Mouse (Mus musculus) urinary bladder, adult 2 months (tissue): ENCODE results near the gene Nfib. TPM values are rescaled to one million over a fixed set of nuclear protein-coding genes. Genes with fewer than 3 reads are reported as not detected.
"Not testable (repeated sequence)": the region's sequence is repeated elsewhere in the genome, so short reads cannot be mapped to it uniquely, and the experiment has no call there.

Experiments
- DNase-seq: peaks from one replicate; pipeline ENCODE4 v3.0.0; 2022; ENCODE audit warnings: low spot score
- polyA plus RNA-seq: library from polyadenylated mRNA; depleted of rRNA; stranded (reverse); fragments of >200 nt; gene quantifications from 2 replicates; pipeline ENCODE4 v1.2.3, GENCODE M21; 2012

Gene Nfib
- polyA plus RNA-seq, 1 experiment = 28.0 TPM

- no peak for DNase-seq
These were observed 402.6 kb downstream of the Nfib start for GRCm38 (mm10) chr4:82302901-82303300.

GRCm38 (mm10) chr4:82298606-82299005 is 406.9 kb downstream of the Nfib start:
- no peak for DNase-seq

DNA sequence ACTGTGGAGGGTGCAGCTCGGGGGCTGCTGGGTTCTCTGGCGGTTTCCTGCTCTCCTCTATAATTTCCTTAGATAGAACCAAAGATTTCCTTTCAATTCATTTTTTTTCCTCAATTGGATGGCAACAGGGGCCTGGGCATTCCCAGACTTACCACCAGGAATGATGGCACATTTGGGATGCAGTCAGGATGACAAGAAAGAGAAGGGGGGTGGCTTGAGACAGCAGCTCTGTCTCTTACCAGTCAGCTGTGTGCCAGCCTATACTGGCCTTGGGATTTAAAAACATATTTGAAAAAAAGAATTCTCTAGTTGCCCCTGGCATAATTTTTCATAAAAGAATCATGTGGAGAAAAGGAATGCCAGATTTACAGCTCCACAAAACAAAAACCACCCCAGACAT is 408.0 kb downstream of the Nfib start:
- no peak for DNase-seq

GRCm38 (mm10) chr4:82294066-82294465 is 411.5 kb downstream of the Nfib start:
- DNase-seq = no peak

- DNase-seq = no peak
These were observed 414.2 kb downstream of the Nfib start for GRCm38 (mm10) chr4:82291174-82291847.

DNA sequence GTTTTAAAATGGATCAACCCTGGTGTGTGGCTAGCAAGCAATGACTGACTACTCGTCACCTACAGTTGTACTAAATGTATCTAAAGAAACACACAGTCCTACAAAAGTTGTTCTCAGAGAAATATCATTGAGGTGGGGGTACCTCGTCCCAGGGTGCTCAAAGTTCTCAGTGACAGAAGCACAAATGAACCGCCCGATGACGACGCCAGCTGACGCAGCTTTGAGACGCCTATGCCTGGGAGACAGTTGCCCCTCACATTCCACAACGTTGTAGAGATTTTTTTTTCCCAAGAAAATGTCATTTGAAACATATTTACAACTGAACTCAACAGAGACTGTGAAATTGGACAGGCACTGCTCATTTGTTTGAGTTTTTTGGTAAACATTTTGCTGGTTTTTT is 414.9 kb downstream of the Nfib start:
- no peak for DNase-seq

GRCm38 (mm10) chr4:82289596-82289995 is 416.0 kb downstream of the Nfib start:
- no peak for DNase-seq

DNA sequence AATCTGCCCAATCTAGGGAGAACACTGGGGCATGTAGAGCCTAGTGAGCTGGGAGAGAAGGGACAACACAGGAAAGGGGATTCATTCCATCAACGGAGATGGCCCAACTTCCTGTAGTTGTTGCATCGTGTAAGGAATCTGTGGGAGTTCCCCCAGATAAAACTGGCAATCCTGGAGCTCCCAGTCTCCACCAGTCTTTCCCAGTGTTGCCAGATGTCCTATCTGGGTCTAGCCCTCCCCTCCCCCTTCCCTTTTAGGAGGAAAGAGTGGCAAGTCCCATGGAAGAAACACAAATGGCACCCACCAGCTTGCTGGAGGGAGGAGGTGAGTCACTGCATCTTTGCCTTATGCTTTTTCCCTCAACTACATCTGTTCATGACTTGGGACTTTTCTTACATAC is 417.4 kb downstream of the Nfib start:
- DNase-seq = no peak

DNA sequence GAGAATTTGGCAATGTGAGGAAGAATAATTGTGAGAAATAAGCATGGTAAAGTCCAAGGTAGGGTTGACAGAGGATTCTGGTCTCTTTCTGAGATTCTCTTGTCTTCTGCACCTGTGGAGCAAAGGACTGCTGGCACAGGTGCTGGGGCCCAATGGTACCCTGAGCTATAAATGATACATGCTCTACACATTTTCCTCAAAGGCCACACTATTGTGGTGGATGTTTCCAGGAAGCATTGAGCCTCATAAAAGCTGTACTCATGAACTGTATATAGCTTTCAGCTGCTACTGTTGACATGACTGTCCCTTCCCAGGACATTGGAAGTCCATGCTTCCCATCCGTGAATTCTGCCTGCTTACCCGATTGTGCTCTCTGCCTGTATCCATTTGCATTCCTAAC is 418.1 kb downstream of the Nfib start:
- DNase-seq = no peak

DNA sequence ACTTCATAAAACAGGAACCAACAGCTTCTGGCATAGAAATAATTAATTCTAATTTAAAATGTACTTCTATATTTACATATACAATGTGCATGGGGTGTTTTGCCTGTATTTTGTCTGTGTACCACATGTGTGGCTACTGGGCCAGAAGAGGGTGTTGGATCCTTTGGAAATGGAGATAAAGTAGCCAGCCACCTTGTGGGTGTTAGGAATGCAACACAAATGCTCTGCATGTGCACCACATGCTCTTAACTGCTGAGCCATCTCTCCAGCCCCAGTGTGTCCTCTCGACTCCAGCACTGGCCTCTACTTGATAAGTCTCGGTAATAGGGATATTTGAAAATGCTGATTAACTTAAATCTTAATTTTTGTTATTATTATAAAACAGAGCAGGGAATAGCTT is 418.6 kb downstream of the Nfib start:
- DNase-seq = no peak

GRCm38 (mm10) chr4:82283536-82283935 is 422.0 kb downstream of the Nfib start:
- DNase-seq = no peak

DNA sequence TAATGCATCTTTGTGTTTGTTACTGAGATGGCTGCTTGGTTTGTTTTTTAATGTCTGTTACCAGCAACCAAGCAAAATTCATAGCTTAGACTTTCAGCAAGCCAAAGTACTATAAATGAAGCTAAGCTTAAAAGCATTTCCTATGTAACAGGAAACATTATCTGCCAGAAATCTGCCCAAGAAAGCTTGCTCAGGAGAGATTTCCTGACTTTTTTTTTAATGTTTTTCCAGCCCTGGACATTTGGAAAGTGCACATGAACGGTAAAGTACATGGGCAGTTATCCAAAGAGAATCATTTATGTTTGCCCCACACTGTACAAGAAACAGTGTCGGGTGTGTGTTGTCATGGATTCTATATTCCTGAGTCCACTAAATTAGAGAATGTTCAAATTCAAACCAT is 429.6 kb downstream of the Nfib start:
- DNase-seq = no peak

GRCm38 (mm10) chr4:82273049-82273754 is 432.3 kb downstream of the Nfib start:
- no peak for DNase-seq

DNA sequence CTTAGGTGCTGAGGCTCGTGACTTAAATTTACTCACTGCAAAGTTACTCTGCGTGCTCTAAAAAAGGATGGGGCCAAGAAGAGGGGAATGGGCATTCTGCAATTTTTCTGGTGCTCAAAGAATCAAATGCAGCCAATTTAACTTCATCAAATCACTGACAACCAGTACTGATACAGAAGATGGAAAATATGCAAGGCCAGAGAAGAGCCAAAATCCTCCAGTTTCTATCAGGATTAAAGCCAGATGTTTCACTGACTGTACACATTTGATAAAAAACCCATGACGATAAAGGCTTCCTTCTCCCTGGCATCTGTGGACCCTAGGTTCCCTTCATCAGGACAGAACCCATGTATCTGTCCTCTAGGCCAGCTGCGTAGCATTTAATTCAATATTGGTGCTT is 433.5 kb downstream of the Nfib start:
- DNase-seq = no peak

- no peak for DNase-seq
These were observed 434.0 kb downstream of the Nfib start for GRCm38 (mm10) chr4:82271547-82271946.

- DNase-seq = no peak
These were observed 437.4 kb downstream of the Nfib start for GRCm38 (mm10) chr4:82267832-82268778.

- DNase-seq = no peak
These were observed 439.4 kb downstream of the Nfib start for GRCm38 (mm10) chr4:82266066-82266619.

DNA sequence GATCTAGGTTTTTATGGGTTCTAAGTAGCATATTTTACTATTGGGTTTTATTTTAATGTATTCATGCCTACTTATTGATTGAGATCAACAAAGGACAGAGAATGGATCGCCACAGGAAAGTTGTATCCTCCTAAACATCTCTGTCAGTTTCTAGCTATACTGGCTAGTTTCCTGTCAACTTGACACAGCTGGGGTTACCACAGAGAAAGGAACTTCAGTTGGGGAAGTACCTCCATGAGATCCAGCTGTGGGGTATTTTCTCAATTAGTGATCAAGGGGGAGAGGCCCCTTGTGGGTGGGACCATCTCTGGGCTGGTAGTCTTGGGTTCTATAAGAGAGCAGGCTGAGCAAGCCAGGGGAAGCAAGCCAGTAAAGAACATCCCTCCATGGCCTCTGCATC is 447.0 kb downstream of the Nfib start:
- DNase-seq = not testable (repeated sequence)

- no peak for DNase-seq
These were observed 453.5 kb downstream of the Nfib start for GRCm38 (mm10) chr4:82252054-82252453.

- no peak for DNase-seq
These were observed 455.2 kb downstream of the Nfib start for GRCm38 (mm10) chr4:82250355-82250659.

DNA sequence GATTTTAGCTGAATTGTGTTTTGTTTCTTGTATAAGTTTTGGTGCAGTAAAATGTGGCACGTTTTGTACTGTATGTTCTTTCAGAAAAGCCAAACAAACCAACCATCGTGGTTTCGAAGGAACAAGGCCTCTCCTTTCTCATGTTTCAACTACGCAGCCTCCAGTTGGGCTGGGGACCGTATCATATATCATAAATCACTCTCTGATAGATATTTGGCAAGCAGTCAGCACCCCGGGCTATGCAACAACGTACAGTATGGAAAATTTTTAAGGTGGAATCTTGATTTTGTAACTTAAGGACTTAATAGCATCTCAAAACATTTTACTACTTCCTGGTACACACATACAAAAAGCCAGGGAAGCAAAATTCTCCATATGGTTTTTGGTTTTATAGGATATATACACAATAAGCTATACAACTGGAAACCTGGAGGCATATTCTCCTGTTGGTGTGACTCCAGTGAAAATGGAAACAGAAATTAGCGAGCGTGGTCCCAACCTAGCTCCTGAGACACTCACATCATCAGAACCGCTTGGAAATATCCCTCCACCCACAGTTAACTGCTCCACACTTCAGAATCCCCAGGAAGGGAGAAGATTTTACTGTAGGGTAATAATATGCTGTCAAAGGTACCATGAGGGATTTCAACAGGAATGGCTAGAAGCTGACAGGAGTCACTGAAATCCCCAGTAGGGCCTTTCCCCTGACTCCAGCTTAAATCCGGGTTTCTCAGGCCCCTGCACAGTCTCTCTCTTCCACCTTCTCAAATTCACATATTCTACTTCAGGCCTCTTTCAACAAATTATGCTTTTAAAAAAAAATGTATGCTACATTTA is 455.8 kb downstream of the Nfib start:
- no peak for DNase-seq
